Mouse (Mus musculus) CH12.LX (cell line): ENCODE results near the gene Hist1h2bl.

Experiments used
- CTCF ChIP-seq, 2 experiments: IDR thresholded peaks in 1 of 2; conservative IDR thresholded peaks in 1 of 2; 2 replicates each; pipeline ENCODE4 v1.5.1; 2011 to 2012; ENCODE audit warnings: low read depth in 2 of 2, low read length in 2 of 2, improper control_type of control experiment in 1 of 2, inconsistent platforms in 1 of 2, mild to moderate bottlenecking in 1 of 2, moderate library complexity in 1 of 2
- ELF1 ChIP-seq: IDR thresholded peaks from 2 replicates; pipeline ENCODE4 v1.6.1; 2014; ENCODE audit warnings: low read depth, mild to moderate bottlenecking, inconsistent platforms, low read length, improper control_type of control experiment
- GABPA ChIP-seq: IDR thresholded peaks from 2 replicates; pipeline ENCODE4 v1.6.1; 2012; ENCODE audit warnings: low read depth, low read length, improper control_type of control experiment, inconsistent platforms; ENCODE audit not compliant: insufficient replicate concordance
- JUND ChIP-seq: conservative IDR thresholded peaks from 2 replicates; pipeline ENCODE4 v1.6.1; 2011; ENCODE audit warnings: low read depth, low read length, improper control_type of control experiment
- POLR2A ChIP-seq: IDR thresholded peaks from 2 replicates; pipeline ENCODE4 v1.6.1; 2011; ENCODE audit warnings: low read depth, mild to moderate bottlenecking, improper control_type of control experiment, low read length
- POLR2AphosphoS2 ChIP-seq: IDR thresholded peaks from 2 replicates; pipeline ENCODE4 v1.6.1; 2011; ENCODE audit warnings: low read depth, low read length, improper control_type of control experiment
- UBTF ChIP-seq: IDR thresholded peaks from 2 replicates; pipeline ENCODE4 v1.6.1; 2012; ENCODE audit warnings: low read depth, mild to moderate bottlenecking, inconsistent platforms, low read length, improper control_type of control experiment, moderate library complexity
- ZC3H11A ChIP-seq: IDR thresholded peaks from 2 replicates; pipeline ENCODE4 v1.6.1; 2012; ENCODE audit warnings: low read depth, mild to moderate bottlenecking, inconsistent platforms, low read length, improper control_type of control experiment
- ZNF384 ChIP-seq: IDR thresholded peaks from 2 replicates; pipeline ENCODE4 v1.6.1; 2012; ENCODE audit warnings: low read depth, low read length, improper control_type of control experiment, inconsistent platforms

DNA sequence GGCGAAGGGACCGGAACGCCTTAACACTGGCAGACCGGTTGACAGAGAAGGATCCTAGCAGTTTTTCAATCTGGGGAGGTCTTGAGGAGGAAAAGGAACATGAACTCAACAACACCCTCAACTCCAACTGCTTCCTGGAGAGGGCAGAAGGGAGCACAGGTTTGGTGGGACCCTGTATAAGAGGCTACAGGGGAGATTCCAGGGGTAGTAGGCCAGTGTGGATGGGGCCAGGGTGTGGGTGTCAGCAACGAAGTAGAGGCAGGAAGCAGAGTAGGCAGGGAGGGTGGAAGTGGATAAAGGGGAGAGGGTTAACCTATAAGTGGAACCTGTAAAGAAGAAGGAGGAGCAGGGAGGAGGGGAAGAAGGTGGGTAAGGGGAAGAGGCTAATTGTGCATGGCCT lies 17.5 kb upstream of the Hist1h2bl start:
- TF ChIP-seq ELF1, result no peak
- peak in 1 of 2 experiments; percentile 44; a peak in 2 of 4 replicates for TF ChIP-seq CTCF (conservative IDR thresholded peaks at IDR 0.05 in 1 of 2, IDR thresholded peaks at IDR 0.05 in 1 of 2; ENCODE audit: low read depth in 2 of 2, low read length in 2 of 2)
- TF ChIP-seq ZC3H11A, result no peak
- no peak for TF ChIP-seq ZNF384
- TF ChIP-seq POLR2A, result no peak
- TF ChIP-seq UBTF, result no peak
- TF ChIP-seq POLR2AphosphoS2, result no peak
- TF ChIP-seq JUND, result no peak
- TF ChIP-seq GABPA, result no peak
